ENCODE assay signal across 8 mouse cellular contexts in genomic region chr16:18811032-18811431, GRCm38 (mm10). TPM values are rescaled to one million over a fixed set of nuclear protein-coding genes. Genes with fewer than 3 reads are reported as not detected.
DNase-seq lines count a peak whose midpoint lies in the region; ATAC-seq and TF ChIP-seq lines count a peak whose summit lies in the region.

No protein-coding gene starts in this region.

- peaks cover 9% of the 10 kb centered on the region for H3K36me3 ChIP-seq in hindbrain, embryonic 13.5 days
- H3K36me3 ChIP-seq in midbrain, embryonic 12.5 days = peaks cover 46% of the 10 kb centered on the region

- no peak overlapping the region for H3K27ac ChIP-seq in left cerebral cortex, adult 2 months
- no peak overlapping the region for H3K27ac ChIP-seq in brown adipose tissue, adult 24 weeks (replicated peaks; ENCODE audit: low read depth, low read length)
- no peak overlapping the region for H3K27ac ChIP-seq in hindbrain, embryonic 13.5 days
- no peak overlapping the region for H3K27ac ChIP-seq in midbrain, embryonic 12.5 days (replicated peaks)

- H3K9ac ChIP-seq in hindbrain, embryonic 13.5 days = peak overlapping the region; percentile 64
- peak overlapping the region; percentile 63 for H3K9ac ChIP-seq in midbrain, embryonic 12.5 days (replicated peaks)

- no peaks in the 10 kb centered on the region for H3K4me1 ChIP-seq in brown adipose tissue, adult 24 weeks (ENCODE audit: control insufficient read depth, insufficient read depth, insufficient read length, low read length)
- peaks cover 22% of the 10 kb centered on the region for H3K4me1 ChIP-seq in hindbrain, embryonic 13.5 days (replicated peaks)
- peaks cover 24% of the 10 kb centered on the region for H3K4me1 ChIP-seq in midbrain, embryonic 12.5 days

- TF ChIP-seq CTCF in left cerebral cortex, adult 2 months (IDR thresholded peaks at IDR 0.05) = no peak

- peak overlapping the region; percentile 82 for H3K4me2 ChIP-seq in hindbrain, embryonic 13.5 days
- H3K4me2 ChIP-seq in midbrain, embryonic 12.5 days (replicated peaks) = peak overlapping the region; percentile 84

- WGBS in hindbrain, embryonic 13.5 days = 7% methylated on average over 5 of the region's 5 CpGs
- 4% methylated on average over 5 of the region's 5 CpGs for WGBS in midbrain, embryonic 12.5 days

- no peaks in the 10 kb centered on the region for H3K9me3 ChIP-seq in hindbrain, embryonic 13.5 days
- H3K9me3 ChIP-seq in midbrain, embryonic 12.5 days = no peaks in the 10 kb centered on the region

- intact Hi-C loops in left cerebral cortex, adult 2 months (cut with DNase I) = no loop called here
- intact Hi-C loops in left cerebral cortex, postnatal 14 days (cut with DNase I) = no loop called here
- intact Hi-C loops in left cerebral cortex, postnatal 36 days (cut with DNase I) = no loop called here

- DNase-seq in left cerebral cortex, adult 2 months (ENCODE audit: extremely low spot score in 1 of 2, low spot score in 2 of 2) = no peak
- no peak for DNase-seq in left cerebral cortex, postnatal 14 days (ENCODE audit: low spot score in 2 of 2)
- no peak for DNase-seq in layer of hippocampus, adult 9-11 months
- DNase-seq in spleen, postnatal 10 days (ENCODE audit: low spot score in 2 of 2) = no peak
- DNase-seq in left cerebral cortex, postnatal 36 days (ENCODE audit: low spot score in 2 of 2) = no peak

- H3K4me3 ChIP-seq in left cerebral cortex, adult 2 months = peak overlapping the region; percentile 62
- peak overlapping the region; percentile 99 for H3K4me3 ChIP-seq in brown adipose tissue, adult 24 weeks (ENCODE audit: insufficient read depth, low read depth, low read length)
- peak overlapping the region; percentile 63 for H3K4me3 ChIP-seq in hindbrain, embryonic 13.5 days
- peak overlapping the region; percentile 84 for H3K4me3 ChIP-seq in midbrain, embryonic 12.5 days

- H3K27me3 ChIP-seq in hindbrain, embryonic 13.5 days = no peaks in the 10 kb centered on the region
- no peaks in the 10 kb centered on the region for H3K27me3 ChIP-seq in midbrain, embryonic 12.5 days

- peak; percentile 19; the same call in 1 of the 2 replicates for ATAC-seq in hindbrain, embryonic 13.5 days (ENCODE audit: low FRiP score)
- ATAC-seq in midbrain, embryonic 12.5 days (ENCODE audit: low FRiP score, low read depth) = peak; percentile 7

RNA-seq across cellular contexts. Expression of gene Ufd1, which starts 0.5 kb away (rescaled TPM):
- total RNA-seq in left cerebral cortex, adult 2 months (2021) = 10 to 100 TPM; 85.5 to 94.7 TPM
- total RNA-seq in left cerebral cortex, postnatal 14 days (2021) = 10 to 100 TPM; 85.0 to 94.4 TPM
- polyA plus RNA-seq in brown adipose tissue, adult 24 weeks (2012; ENCODE audit: insufficient read depth, insufficient read length, missing spikeins) = 75.6 and 91.2 TPM in 2 replicates
- 109 and 118 TPM in 2 replicates for polyA plus RNA-seq in hindbrain, embryonic 13.5 days (2015; fragmentation: Nextera tagmentation; extraction: Ambion mirVana)
- polyA plus RNA-seq in midbrain, embryonic 12.5 days (2016; fragmentation: Nextera tagmentation; extraction: Ambion mirVana) = 104 and 107 TPM in 2 replicates
- total RNA-seq in left cerebral cortex, postnatal 36 days (2021) = 10 to 100 TPM; 77.2 to 94.9 TPM

RNA-seq across cellular contexts. Expression of gene Cdc45, which starts 0.8 kb away (rescaled TPM):
- total RNA-seq in left cerebral cortex, adult 2 months (2021) = 1 to 10 TPM; 1.4 to 2.6 TPM
- 1 to 10 TPM; 2.7 to 3.1 TPM for total RNA-seq in left cerebral cortex, postnatal 14 days (2021)
- polyA plus RNA-seq in brown adipose tissue, adult 24 weeks (2012; ENCODE audit: insufficient read depth, insufficient read length, missing spikeins) = 4.8 and 5.6 TPM in 2 replicates
- 11.3 and 12.3 TPM in 2 replicates for polyA plus RNA-seq in hindbrain, embryonic 13.5 days (2015; fragmentation: Nextera tagmentation; extraction: Ambion mirVana)
- 41.3 and 42.1 TPM in 2 replicates for polyA plus RNA-seq in midbrain, embryonic 12.5 days (2016; fragmentation: Nextera tagmentation; extraction: Ambion mirVana)
- 1 to 10 TPM; 1.5 to 2.2 TPM for total RNA-seq in left cerebral cortex, postnatal 36 days (2021)

RNA-seq across cellular contexts. Expression of gene 2510002D24Rik, which starts 25.3 kb away (rescaled TPM):
- total RNA-seq in left cerebral cortex, adult 2 months (2021) = 10 to 100 TPM; 24.7 to 28.3 TPM
- 10 to 100 TPM; 22.1 to 26.4 TPM for total RNA-seq in left cerebral cortex, postnatal 14 days (2021)
- polyA plus RNA-seq in brown adipose tissue, adult 24 weeks (2012; ENCODE audit: insufficient read depth, insufficient read length, missing spikeins) = 23.0 and 25.6 TPM in 2 replicates
- 34.0 and 41.2 TPM in 2 replicates for polyA plus RNA-seq in hindbrain, embryonic 13.5 days (2015; fragmentation: Nextera tagmentation; extraction: Ambion mirVana)
- polyA plus RNA-seq in midbrain, embryonic 12.5 days (2016; fragmentation: Nextera tagmentation; extraction: Ambion mirVana) = 23.6 and 25.8 TPM in 2 replicates
- total RNA-seq in left cerebral cortex, postnatal 36 days (2021) = 10 to 100 TPM; 28.2 to 30.6 TPM

RNA-seq across cellular contexts. Expression of gene Gm28539, which starts 25.4 kb away (rescaled TPM):
- 10 to 100 TPM; 11.4 to 18.9 TPM for total RNA-seq in left cerebral cortex, adult 2 months (2021)
- total RNA-seq in left cerebral cortex, postnatal 14 days (2021) = 1 to 10 TPM; 3.3 to 7.7 TPM
- polyA plus RNA-seq in brown adipose tissue, adult 24 weeks (2012; ENCODE audit: insufficient read depth, insufficient read length, missing spikeins) = 0.63 TPM in 1 of 2 replicates, not detected in the other
- polyA plus RNA-seq in hindbrain, embryonic 13.5 days (2015; fragmentation: Nextera tagmentation; extraction: Ambion mirVana) = not detected in 2 replicates
- polyA plus RNA-seq in midbrain, embryonic 12.5 days (2016; fragmentation: Nextera tagmentation; extraction: Ambion mirVana) = not detected in 2 replicates
- total RNA-seq in left cerebral cortex, postnatal 36 days (2021) = 1 to 10 TPM; 8.5 to 9.9 TPM

RNA-seq across cellular contexts. Expression of gene Cldn5, which starts 34.4 kb away (rescaled TPM):
- total RNA-seq in left cerebral cortex, adult 2 months (2021) = 10 to 100 TPM; 36.2 to 48.3 TPM
- total RNA-seq in left cerebral cortex, postnatal 14 days (2021) = 10 to 100 TPM; 83.4 to 85.2 TPM
- 36.1 and 37.1 TPM in 2 replicates for polyA plus RNA-seq in brown adipose tissue, adult 24 weeks (2012; ENCODE audit: insufficient read depth, insufficient read length, missing spikeins)
- 87.2 and 94.4 TPM in 2 replicates for polyA plus RNA-seq in hindbrain, embryonic 13.5 days (2015; fragmentation: Nextera tagmentation; extraction: Ambion mirVana)
- 34.6 and 39.2 TPM in 2 replicates for polyA plus RNA-seq in midbrain, embryonic 12.5 days (2016; fragmentation: Nextera tagmentation; extraction: Ambion mirVana)
- 10 to 100 TPM; 48.3 to 60.6 TPM for total RNA-seq in left cerebral cortex, postnatal 36 days (2021)
